Mouse (Mus musculus): ENCODE results near the gene Igsf9.

Igsf9 gene

DNA sequence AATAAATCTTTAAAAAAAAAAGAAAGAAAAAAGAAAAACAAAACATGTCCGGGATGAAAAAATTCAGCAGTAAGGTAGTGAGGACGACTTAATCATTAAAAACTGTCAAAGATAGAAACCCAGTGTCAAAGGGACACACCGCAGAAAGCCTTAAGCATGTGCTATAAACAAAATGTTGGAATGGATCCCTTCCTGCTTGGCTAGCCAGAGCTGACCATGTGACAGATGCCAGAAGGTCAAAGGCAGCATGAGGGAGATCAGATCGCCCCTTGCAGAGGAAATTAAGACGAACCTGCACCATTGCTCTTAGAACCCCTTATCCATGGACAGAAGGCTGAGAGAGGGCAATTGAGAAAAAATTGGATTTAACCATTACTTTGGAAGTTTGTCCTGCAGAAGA is 12.2 kb upstream of the Igsf9 start:
- no peak for DNase-seq

DNA sequence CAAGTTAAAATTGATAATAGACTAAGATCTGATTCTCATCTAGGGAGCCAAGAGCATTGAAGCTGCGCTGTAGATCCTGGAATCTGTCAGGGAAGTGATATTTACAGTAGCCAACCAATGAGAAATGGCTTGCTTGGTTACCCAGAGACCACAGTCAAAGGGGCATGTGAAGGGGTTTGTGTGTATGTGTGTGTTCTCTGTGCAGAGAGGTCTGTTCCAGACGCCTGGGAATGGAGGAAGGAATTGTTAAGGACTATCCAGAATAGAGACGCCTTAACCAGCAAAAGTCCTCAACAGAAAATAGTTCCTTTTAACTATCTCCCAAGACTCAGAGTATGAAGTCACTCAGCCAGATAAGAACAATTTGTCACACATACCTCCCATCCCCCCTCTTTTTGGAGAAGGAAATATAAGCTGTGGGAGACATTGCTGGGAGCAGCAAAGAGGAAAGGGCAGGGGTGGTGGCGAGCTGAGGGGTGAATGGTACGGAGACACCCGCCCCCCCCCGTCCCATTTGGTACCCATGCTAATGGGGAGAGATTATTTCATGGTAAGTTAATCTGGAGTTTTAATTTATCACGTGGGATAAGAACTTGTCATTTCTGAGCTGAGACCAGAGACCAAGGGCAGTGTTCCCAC is 11.7 kb upstream of the Igsf9 start:
- DNase-seq, result no peak

DNA sequence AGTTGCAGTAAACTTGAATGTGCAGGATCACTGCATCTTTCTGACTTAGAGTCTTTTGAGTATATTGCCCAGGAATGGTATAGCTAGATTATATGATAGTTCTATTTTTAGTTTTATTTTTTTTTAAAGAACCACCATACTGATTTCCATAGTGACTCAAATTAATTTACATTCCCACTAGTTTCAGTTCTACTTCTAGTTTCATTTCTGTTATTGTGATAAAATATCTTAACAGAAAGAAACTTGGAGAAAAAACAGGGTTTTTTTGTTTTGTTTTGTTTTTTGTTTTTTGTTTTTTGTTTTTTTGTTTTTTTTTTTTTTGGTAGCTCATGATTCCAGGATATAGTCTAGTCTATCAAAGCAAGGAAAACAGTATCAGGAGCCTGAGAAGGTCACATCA is 8.7 kb upstream of the Igsf9 start:
- DNase-seq, result no peak

DNA sequence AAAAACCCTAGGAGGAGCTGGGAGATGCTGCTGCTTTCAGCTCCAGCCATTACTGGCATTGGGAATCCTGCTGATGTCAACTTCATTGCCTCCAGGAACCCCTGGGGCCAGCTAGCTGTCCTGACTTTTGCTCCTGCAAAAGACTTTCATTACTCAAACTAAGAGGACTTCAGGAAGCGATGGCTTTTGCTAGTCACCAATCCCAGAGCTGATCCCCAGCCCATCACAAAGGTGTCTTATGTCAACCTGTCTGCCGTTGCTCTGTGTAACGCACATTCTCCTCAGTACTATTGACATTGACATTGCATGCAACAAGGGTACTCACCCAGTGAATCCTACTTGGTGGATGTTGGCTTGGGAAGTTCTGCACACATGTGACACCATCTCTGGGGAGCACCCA is 7.4 kb upstream of the Igsf9 start:
- no peak for DNase-seq

DNA sequence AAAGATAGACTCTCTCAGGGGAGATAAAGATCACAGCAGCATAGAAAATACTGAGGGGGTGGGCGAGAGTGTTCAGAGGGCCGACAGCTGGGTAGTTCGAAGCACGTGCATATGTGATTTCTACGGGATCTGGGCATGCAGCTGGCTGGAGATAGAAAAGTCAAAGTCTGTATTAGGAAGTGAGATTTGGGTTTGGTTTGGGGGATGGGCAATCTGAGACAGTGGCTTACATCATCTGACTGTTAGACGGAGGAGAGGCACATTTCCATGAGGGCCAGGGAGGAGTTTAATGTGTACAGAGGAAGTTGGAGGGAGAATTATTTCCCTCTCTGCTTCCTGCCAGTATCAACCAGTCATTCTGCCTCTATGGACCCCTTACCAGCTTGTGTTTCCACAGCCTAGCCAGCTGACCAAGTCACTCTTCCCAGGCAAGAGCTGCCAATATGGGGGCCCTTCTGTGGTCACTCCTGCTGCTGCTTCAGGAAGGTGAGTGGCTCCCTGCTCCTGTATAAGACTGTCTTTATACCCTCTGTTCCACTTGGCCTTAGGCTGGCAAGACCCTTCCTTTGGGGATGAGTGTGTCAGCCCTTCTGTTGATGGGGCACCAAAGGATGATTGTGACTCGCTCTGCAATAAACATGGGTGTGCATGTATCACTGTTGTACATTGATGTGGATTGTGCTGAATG is 6.4 kb upstream of the Igsf9 start, which contains the start of gene Slamf9:
Gene Slamf9, plus strand, starts transcription at position 305 of the 688 bp plus-strand sequence.
- no peak for DNase-seq

DNA sequence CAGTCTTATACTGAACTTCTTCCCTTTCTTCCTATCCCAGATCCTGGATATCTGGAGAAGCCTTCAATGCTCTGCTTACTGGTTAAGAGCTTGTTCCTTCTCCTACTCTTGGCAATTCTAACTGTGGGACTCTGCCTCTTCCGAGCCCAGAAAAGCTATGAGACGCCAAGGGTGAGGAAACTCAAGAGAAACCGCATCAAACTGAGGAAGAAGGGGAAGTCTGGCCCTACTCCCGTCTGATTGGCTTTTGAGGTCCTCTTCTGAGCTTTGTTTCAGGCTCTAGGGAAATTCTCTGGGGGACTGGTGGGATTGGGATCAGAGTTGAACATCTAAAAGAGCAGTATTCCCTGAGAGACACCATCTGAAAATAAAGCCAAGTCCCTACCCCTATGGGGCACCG is 3.6 kb upstream of the Igsf9 start:
- DNase-seq, result no peak

DNA sequence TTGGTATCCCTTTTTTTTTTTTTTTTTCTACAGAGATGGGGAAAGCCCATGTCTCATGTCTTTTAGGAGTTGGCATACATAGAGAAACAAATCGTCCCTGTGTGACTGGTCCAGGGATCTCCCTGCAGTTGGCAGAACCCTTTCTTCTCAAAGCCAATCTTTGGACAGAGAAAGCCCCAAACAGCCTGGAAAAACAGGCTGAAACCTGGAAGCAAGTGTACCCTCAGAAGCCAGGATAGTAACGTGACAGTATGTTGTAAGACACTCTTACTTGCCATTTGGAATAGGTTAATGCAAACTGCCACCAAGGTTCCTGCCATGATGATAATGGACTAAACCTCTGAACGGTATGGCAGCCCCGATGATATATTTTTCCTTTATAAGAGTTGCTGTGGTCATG is 1.2 kb upstream of the Igsf9 start:
- no peak for DNase-seq

DNA sequence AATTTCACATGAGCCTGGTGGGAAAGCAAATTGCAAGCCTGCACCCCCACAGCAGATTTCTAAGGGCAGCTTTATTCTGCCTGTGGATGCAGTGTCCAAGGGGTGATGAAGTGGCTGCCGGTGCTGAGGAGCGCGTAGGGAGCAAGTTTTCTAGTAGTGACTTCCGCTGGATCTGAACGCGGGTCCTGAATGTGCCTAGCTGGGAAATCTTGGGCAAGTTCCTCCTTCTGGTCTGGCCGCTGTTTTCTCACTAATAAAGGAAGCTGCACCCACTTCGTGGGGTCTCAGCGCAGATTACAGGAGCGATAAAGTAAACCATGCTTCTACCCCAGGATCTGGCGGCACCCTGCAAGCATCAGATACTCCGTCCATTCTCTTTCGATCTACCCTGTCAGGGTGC is 477 bp upstream of the Igsf9 start:
- no peak for DNase-seq

DNA sequence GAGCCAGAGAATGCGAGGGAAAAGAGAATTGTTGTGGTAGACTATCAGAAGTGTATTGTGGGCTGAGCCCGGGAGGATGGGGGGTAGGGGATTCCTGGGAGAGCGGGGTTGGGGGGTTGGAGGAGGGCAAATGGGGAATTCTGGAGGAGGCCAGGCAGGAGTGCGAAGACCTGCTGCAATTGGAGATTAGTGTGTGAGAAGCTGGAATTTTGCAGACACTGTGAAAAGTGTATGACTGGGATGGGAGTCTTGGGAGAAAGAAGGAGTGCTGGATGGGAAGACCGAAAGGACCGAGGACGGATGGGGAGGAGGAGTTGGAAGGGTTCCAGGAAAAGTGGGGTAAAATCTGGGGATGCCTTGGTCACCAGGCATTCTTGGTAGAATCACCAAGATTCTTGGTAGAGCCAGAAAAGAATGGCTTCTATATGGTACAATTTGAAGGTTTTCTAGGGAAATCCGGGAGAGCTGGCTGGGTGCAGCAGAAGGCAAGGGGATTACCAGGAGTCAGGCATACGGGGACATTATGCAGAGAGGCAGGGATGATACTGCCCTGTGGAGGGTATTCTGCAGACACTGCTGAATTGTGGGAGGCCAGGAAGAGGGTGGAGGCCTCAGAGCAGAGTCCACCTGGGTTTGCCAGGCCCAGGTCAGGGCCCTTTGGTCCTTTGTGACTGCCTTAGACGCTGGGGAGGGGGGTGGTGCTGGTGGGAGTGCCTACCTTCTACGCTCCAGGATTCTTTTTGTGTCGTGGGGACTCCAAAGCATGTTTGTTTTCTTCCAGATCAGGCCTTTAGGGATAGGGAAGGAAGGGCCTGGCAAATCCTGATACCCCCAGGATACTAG is 1.2 kb downstream of the Igsf9 start:
- DNase-seq, result no peak

DNA sequence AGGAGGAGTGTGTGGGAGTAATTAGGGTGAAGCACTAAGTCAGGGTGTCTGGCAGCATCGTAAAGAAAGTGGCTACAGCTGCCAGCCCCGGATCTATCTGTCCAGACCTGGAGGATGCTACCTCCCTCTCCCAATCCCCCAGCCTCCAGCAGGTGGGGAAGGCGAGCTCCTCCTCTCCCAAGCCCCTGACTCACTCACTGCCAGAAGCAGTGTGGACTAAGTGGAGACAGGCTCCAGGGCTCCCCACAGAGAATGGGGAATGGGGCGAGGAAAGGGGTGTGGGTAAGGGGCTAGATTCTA is 1.7 kb downstream of the Igsf9 start:
- no peak for DNase-seq

DNA sequence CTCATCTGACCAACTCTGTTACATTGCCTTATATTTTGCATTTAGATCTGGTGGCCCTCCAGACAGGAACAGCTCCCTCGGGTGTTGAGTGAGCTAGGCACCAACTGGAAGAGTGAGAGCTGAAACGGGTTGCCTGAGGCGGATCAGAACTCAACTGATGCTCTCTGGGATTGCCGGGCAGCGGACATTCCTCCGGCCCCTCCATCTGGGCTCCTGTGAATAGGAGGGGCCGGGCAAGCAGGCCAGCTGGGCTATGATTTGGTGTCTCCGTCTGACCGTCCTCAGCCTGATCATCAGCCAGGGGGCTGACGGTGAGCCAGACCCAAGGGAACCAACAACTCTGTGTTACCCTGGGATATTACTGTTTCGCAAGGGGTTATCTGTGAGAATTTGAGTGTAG is 2.6 kb downstream of the Igsf9 start:
- DNase-seq, result no peak

DNA sequence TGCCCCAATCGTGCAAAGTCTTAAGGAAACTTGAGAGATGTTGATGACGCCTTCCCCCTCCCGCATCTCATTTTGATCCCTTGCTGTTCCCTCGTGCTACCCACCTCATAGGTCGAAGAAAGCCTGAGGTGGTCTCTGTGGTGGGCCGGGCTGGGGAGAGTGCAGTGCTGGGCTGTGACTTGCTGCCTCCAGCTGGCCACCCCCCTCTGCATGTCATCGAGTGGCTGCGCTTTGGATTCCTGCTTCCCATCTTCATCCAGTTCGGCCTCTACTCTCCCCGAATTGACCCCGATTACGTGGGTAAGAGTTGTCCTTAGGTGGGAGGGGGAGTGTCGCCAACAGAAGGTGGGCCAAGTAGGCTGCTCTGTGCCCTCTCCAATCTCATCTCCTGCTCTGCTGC is 3.1 kb downstream of the Igsf9 start:
- DNase-seq, result no peak

DNA sequence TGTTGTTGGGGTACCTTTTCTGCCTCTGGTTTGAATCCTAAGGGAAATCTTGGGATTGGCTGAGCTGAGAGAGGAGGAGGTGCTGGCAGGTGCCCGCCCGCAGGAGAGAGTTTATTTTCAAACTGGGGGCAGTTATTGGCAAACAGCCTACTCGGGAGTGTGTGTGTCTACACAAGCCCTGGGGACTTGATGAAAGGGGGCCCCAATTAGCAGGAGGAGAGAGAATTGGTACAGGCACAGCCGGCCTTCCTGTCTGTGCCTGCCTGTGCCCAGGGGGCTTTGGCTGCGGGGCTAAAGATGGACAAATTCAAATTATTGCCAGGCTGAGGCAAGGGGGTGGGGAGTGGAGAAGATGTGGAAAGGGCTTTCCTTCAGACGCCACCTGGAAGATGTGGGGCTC is 4.2 kb downstream of the Igsf9 start:
- DNase-seq, result no peak

DNA sequence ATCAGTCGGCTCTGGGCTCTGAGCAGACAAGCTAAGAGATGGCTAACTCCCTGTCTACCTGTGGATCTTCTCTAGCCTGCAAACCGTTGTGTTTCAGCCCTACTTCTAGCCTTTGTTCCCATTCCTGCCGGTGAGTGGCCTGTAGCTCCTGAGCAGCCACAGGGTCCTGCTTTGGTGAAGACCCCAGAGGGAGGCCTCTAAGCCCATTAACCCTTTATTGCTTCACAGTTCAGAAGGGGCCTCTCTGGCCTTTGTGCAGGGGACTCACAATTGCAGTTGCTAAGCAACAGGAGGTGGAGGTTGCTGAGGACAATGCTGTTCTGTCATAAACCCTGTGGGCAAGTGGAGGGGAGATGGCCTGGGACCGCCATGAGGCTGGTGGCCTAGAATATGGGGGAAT is 4.6 kb downstream of the Igsf9 start:
- no peak for DNase-seq

DNA sequence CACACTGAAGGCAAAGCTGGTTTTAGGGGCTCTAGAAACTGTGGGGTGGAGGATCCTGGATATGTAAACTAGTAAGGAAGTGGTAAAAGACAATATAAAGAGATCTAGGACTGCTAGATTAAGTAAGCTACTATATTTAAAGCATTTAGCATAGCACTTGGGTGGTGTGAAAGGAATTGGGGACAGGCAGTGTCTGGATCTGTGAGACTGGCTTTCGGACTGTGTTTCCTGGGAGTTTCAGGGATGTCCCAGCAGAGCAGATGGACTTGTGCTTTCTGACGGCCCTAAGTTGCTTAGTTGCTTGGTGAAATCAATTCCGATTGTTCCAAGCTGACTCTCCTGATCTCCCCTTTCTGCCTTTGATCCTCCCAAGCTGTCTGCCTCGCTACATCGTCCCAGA is 5.1 kb downstream of the Igsf9 start:
- DNase-seq, result no peak

DNA sequence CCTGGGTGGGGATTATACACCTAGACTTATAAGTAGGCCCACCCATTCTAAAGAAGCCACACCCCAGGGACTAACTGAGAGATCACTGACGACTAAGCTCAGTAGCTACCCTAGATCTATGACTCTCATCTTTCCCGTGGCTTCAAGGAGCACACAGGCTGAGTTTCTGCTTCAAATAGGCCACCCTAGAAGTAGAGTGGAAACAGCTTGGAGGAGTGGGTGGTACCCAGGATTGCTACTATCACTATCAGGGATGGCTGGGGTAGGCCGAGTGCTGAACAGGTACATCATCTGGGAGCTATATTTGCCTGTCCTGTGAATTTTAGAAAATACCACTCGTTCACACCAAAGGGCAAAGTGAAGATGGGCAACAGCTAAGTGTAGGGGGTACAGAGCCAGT is 6.3 kb downstream of the Igsf9 start:
- DNase-seq, result no peak

DNA sequence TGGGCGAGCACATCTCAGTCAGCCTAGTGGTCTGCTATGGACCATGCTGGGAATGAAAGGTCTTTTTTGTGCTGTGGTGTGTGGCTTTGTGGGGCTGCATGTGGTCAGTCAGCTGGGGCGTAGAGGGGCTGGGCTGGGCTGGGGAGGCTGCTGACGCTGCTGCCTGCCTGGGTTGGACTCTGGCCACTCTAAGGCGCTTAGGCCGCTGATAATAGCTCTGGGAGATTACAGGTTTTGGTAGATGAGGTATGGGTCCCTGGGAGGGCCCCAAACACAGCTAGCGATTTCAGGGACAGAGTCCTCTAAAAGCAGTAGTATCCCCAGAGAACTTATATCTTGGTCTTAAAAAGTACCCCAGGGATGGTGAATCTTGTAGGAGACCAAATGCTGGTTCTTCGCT is 7.2 kb downstream of the Igsf9 start:
- no peak for DNase-seq

DNA sequence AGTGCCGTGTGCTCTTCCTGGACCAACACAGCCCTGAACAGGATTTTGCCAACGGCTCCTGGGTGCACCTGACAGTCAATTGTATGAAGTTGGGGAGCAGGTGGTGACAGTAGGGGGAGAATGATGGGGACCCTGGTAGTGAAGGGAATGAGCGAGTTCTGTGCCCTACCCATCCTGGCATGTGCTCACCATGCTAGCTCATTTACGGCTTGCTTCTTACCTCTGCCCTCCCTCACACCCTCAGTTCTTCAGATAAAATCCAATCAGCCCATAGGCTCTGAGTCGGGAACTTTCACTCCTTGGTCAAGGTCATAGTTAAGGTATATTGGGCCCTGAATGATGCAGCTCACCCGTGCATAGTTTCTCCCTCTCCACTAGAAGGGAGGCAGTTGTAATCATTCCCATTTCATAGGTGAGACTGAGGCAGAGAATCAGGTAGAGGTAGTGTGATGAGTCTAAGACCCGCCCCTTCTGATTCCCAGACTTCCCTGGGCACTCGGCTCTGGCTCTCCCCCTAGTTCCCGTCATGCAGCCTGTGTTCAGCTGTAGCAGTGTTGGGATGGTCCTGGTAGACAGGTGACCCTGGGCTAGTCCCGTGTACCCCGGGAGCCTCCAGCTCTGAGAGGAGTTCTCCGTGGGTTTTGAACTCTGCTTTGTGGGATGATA is 8.1 kb downstream of the Igsf9 start:
- DNase-seq, result no peak

DNA sequence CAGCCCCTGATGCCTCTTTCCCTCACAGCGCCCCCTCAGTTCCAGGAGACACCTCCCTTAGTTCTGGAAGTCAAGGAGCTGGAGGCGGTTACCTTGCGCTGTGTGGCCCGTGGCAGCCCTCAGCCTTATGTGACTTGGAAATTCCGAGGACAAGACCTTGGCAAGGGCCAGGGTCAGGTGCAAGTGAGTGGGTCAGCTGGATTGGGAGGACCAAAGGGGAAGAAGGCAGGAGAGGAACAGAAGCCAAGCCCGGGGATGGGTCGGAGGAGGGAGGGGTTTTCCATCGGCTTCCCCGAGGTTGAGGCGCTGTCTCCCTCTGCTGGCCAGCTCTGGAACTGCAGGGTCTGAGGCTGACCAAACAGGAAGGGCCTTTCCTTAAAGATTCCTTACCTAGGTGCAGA is 8.7 kb downstream of the Igsf9 start:
- DNase-seq, result peak; percentile 82 to 89

DNA sequence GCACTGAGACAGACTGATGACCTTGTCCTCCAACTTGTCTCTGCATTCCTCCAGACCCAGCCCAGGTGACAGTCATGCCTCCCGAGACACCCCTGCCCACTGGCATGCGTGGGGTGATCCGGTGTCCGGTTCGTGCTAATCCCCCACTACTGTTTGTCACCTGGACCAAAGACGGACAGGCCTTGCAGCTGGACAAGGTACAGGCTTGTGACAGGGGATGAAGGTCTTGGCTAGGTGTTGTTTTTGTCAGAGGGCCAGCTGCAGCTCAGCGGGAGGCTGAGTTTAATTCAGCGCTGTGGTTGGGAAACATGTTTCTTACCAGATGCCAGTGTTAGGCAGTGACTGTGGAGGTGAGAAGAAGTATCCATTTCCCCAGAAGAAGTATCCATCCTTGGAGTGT is 10.5 kb downstream of the Igsf9 start:
- DNase-seq, result no peak

DNA sequence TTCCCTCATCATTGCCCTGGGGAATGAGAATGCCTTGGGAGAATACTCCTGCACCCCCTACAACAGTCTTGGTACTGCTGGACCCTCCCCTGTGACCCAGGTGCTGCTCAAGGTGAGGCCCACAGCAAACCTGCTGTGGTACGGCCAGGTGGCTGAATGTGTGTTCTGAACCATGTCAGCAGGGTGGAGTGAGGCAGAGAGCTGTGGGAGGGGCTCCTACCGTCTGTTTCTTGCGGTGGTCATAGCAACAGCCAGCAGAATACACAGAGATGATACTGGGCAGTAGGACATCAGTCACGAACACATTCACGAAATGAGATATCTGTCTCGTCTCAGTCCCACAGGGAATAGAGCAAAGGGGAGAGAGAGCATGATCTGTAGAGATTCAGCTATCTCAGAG is 11.9 kb downstream of the Igsf9 start:
- no peak for DNase-seq

DNA sequence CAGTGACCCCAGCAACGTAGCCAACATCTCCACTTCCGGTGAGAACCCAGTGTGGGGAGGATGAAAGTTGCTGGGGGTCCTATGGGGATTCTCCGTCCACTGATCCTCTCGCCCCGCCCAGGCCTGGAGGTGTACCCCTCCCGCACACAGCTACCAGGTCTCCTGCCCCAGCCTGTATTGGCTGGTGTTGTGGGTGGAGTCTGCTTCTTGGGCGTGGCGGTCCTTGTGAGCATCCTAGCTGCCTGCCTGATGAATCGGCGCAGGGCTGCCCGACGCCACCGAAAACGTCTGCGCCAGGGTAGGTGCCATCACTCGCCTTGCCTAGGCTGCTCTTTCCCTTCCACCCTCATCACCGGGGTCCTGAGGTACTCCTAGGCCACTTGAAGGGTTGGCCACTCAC is 14.4 kb downstream of the Igsf9 start:
- DNase-seq, result no peak

DNA sequence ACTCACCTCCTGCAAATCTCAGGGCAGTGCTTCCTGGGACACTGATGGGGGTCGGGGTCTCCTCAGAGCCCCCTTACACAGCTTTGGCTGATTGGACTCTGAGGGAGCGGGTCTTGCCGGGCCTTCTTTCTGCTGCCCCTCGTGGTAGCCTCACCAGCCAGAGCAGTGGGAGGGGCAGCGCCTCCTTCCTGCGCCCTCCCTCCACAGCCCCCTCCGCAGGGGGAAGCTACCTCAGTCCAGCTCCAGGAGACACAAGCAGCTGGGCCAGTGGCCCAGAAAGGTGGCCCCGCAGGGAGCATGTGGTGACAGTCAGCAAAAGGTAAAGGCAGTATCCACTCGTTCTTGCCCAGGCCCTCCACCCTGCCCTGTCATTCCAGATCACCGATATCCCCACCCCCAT is 15.8 kb downstream of the Igsf9 start:
- DNase-seq, result no peak
